Mouse (Mus musculus) NIH3T3 (cell line): ENCODE data around the gene Slc45a1.

Source experiments
- DNase-seq: peaks from one replicate; pipeline ENCODE4 v3.0.0-alpha.2; 2012; ENCODE audit warnings: low read depth

The Slc45a1 gene

GRCm38 (mm10) chr4:150651390-150652277 is at the start of gene Slc45a1:
TSS of gene Slc45a1 (minus strand) at chr4:150652174.
- DNase-seq: no peak

GRCm38 (mm10) chr4:150700849-150701248 is 48.9 kb upstream of the Slc45a1 start:
- DNase-seq: no peak

GRCm38 (mm10) chr4:150694434-150695108 is 42.6 kb upstream of the Slc45a1 start:
- DNase-seq: no peak

- DNase-seq: peak; percentile 36
Observed at GRCm38 (mm10) chr4:150692861-150693403, 41.0 kb upstream of the Slc45a1 start.

- peak; percentile 78 for DNase-seq
Observed at GRCm38 (mm10) chr4:150690759-150691158, 38.8 kb upstream of the Slc45a1 start.

- no peak for DNase-seq
Observed at GRCm38 (mm10) chr4:150689553-150689952, 37.6 kb upstream of the Slc45a1 start.

GRCm38 (mm10) chr4:150687126-150687753 is 35.3 kb upstream of the Slc45a1 start:
- no peak for DNase-seq

- DNase-seq: no peak
Observed at GRCm38 (mm10) chr4:150686538-150686937, 34.6 kb upstream of the Slc45a1 start.

- DNase-seq: no peak
Observed at GRCm38 (mm10) chr4:150685778-150686493, 34.0 kb upstream of the Slc45a1 start.

GRCm38 (mm10) chr4:150685043-150685777 is 33.2 kb upstream of the Slc45a1 start:
- DNase-seq: no peak

GRCm38 (mm10) chr4:150680373-150680772 is 28.4 kb upstream of the Slc45a1 start:
- no peak for DNase-seq

GRCm38 (mm10) chr4:150678789-150679188 is 26.8 kb upstream of the Slc45a1 start:
- no peak for DNase-seq

GRCm38 (mm10) chr4:150677846-150678224 is 25.9 kb upstream of the Slc45a1 start:
- no peak for DNase-seq

- no peak for DNase-seq
Observed at GRCm38 (mm10) chr4:150677126-150677845, 25.3 kb upstream of the Slc45a1 start.

GRCm38 (mm10) chr4:150676029-150676428 is 24.1 kb upstream of the Slc45a1 start:
- no peak for DNase-seq

- DNase-seq: no peak
Observed at GRCm38 (mm10) chr4:150675274-150675673, 23.3 kb upstream of the Slc45a1 start.

- no peak for DNase-seq
Observed at GRCm38 (mm10) chr4:150665806-150666205, 13.8 kb upstream of the Slc45a1 start.

- peak; percentile 29 for DNase-seq
Observed at GRCm38 (mm10) chr4:150664726-150665125, 12.8 kb upstream of the Slc45a1 start.

- peak; percentile 16 for DNase-seq
Observed at GRCm38 (mm10) chr4:150663192-150663591, 11.2 kb upstream of the Slc45a1 start.

GRCm38 (mm10) chr4:150661886-150662285 is 9.9 kb upstream of the Slc45a1 start:
- DNase-seq: no peak
